Mouse (Mus musculus) urinary bladder, postnatal 36 days (tissue): ENCODE data around the gene Gpr137.
"Not testable (repeated sequence)": the region's sequence is repeated elsewhere in the genome, so short reads cannot be mapped to it uniquely, and the experiment has no call there.

Experiments used
- DNase-seq, 2 experiments: peaks; one replicate each; pipeline ENCODE4 v3.0.0; 2022; ENCODE audit warnings: low spot score in 2 of 2, mixed read lengths in 1 of 2

Gene Gpr137

GRCm38 (mm10) chr19:6942249-6942691, at the start of gene Gpr137:
Gpr137 (minus strand) TSS chr19:6942480.
- DNase-seq, result peak; percentile 92 to 97

DNA sequence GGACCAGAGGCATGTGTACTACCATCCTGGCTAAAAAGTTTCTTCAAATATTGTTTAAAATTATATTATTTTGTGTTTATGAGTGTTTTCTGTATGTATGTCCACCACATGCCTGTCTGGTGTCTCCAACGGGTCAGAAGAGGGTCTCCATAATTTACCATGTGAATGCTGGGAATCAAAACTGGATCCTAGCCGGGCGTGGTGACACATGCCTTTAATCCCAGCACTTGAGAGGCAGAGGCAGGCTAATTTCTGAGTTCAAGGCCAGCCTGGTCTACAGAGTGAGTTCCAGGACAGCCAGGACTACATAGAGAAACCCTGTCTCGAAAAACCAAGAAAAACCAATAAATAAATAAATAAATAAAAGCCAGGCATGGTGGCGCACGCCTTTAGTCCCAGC, 48.9 kb upstream of the Gpr137 start:
- not testable (repeated sequence) for DNase-seq

GRCm38 (mm10) chr19:6990712-6991111, 48.4 kb upstream of the Gpr137 start:
- DNase-seq, result no peak

- peak in 1 of 2 experiments; percentile 66 for DNase-seq
Measured at GRCm38 (mm10) chr19:6989251-6989650, 47.0 kb upstream of the Gpr137 start.

DNA sequence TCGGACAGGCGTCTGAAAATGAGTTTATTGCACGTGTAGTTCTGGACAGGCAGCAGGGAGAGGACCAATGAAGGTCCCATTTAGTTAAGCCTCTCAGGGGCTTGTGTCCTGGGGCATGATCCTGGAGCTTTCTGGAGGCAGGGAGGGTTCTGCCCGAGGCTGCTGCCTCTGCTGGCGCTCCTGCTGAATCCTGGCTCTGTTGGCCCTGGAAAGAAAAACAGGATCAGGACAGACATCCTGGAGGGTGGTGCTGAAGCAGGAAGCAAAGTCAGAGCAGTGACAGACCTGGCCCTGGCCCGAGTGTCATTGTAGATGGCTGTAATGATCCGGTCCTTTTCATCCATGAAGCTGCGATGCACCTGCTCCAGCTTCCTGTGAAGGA, 45.6 kb upstream of the Gpr137 start:
- DNase-seq, result no peak

GRCm38 (mm10) chr19:6987061-6987903, 45.0 kb upstream of the Gpr137 start, which contains the start of gene Vegfb:
Vegfb (minus strand) TSS chr19:6987651.
- peak; percentile 53 to 60 for DNase-seq

- DNase-seq, result no peak
Measured at GRCm38 (mm10) chr19:6985951-6986708, 43.9 kb upstream of the Gpr137 start.

DNA sequence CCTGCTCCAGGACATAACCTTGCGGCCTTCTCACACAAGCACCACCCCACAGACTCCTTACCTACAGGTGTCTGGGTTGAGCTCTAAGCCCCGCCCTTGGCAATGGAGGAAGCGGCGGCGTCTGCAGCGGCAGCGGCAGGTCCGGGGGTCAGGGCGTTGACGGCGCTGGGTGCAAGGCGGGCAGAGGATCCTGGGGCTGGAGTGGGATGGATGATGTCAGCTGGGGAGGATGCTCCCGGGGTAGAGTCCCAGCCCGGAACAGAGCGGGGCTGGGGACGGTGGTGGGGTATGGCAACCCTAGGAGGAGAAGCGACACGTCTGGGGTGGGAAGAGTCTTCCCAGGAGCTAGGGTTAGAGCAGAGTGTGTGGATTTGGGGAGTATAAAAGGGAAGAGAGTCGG, 43.0 kb upstream of the Gpr137 start:
- no peak for DNase-seq

DNA sequence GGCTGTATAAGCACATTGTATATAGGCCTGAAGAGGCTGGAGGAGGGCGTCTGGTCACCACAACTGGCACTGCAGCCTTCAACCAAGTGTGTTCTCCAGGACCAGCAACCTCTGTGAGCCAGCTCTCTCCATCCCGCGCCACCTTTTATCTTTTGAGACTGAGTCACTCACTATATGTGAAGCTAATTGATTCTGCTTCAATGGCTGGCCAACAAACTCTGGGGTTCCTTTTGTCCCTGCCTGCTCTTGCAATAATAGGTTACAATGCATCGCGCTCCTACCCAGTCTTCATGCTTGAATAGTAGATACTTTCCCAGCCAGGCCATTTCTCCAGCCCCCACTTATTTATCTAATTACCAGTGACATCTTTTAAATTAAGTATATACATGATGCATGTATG, 41.3 kb upstream of the Gpr137 start:
- no peak for DNase-seq

DNA sequence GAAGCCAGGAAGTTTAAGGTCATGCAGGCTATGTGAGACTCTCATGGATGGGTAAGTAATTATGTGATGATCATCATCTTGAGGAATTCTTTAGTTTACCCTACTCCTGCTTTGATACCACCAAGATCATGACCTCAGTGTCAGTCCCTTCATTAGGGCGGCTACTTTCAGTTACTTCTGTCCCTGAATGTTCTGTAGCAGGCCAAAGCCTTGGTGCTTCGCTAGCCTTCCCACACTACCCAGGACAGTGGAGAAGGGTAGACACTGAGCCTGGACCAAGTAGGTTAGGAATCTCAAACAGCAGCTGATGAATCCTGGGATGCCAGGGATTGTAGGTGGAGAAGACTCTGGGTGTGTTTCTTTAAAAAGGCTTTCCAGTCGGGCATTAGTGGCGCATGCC, 39.2 kb upstream of the Gpr137 start:
- no peak for DNase-seq

DNA sequence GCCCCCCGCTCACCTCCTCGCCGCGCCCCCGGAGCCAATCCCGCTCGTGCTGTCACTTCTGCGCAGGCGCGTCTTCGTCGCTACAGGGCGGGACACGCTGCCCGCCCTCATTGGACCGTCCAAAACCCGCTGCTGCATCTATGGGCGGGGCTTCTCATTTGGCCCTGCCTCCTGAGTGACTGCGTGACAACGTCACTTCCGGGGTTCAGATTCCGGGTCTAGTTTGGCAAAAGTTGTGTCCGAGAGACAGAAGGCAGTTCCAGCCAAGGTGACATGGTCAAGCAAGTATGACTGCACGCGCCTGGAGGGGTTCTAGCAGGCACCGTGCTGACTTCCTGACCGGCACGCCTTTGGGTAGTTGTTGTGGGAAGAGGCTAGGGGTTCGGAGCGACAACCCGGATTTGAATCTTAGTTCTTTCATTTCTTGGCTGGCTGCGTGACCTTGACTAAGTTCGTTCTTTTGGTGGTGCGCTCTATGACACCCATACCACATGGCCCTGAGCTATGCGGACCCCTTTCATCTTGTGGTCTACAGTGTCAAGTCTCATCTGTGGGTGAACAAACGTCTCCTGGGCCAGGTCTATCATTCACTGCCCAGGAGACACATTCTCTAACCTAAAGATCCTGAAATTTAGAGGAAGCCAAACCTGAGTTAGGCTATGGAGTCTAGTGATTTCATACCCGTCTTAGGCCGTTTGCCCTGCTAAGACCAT, 38.3 kb upstream of the Gpr137 start, which contains the start of gene Fkbp2:
Gene Fkbp2 (minus strand): TSS at position 121 of the 713 bp plus-strand sequence.
- DNase-seq, result peak; percentile 98

- DNase-seq, result peak; percentile 99 to 100
Measured at GRCm38 (mm10) chr19:6979486-6980380, 37.5 kb upstream of the Gpr137 start.

DNA sequence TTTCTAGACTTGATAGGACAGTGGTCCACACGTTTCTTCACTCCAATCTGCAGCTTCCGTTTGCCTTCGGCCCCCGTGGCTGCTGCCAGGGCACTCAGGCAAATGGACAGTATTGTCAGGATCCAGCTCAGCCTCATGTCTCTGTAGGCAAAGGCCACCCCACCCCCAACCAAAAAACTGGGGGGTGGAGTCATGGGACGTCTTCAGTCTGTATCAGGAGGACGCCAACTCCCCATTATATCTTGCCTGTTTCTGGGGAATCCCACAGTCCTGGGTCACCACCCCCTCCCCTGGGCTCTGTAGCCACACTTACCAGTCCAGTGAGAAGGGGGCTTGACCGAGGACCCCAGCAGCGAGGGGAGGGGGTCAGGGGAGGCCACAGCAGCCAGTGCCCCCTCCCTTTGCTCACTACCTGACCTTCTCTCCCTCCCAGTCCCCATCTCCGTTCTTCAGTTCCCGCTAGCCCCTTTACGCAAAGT, 36.8 kb upstream of the Gpr137 start:
- no peak for DNase-seq

GRCm38 (mm10) chr19:6978639-6978974, 36.3 kb upstream of the Gpr137 start:
- DNase-seq, result no peak

DNA sequence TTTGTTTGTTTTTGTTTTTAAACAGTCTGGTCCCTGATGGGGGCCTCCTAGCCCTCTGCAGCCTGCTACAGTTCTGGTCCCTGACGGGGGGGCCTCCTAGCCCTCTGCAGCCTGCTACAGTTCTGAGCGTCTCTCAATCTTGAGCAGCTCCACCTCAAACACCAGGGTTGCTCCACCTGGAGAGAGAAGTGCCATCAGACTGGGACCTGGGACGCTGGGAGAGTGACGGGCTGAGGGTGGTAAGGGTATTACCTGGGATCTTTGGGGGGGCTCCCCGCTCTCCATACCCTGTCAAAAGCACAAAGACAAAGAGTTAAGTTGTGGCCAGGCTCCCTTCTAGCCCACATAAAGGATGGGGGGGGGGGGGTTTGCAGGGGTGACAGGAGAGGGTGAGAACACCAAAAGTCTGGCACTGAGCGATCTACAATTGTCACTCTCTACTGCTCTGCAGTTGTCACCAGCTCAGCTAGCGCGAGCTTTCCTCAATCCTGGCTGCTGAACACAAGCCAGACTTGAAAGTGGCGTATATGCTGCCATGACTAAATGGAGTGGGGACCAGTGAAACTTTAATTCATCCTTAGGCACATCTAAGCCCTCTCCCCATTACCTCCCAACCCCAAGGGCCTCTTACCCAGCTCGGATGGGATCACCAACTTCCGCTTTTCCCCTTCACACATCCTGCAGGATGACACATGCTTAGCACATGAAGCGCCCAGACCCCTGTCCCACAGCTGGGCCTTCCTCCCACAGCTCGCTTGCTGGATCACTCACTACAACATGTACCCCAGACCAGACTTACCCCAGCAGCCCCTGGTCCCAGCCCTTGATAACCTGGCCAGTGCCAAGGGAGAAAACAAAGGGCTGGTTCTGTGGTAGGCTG, 35.7 kb upstream of the Gpr137 start:
- DNase-seq, result no peak

- peak; percentile 60 to 79 for DNase-seq
Measured at GRCm38 (mm10) chr19:6975537-6976521, 33.5 kb upstream of the Gpr137 start, which contains the start of gene Plcb3. Plcb3 (minus strand) TSS chr19:6976470.

DNA sequence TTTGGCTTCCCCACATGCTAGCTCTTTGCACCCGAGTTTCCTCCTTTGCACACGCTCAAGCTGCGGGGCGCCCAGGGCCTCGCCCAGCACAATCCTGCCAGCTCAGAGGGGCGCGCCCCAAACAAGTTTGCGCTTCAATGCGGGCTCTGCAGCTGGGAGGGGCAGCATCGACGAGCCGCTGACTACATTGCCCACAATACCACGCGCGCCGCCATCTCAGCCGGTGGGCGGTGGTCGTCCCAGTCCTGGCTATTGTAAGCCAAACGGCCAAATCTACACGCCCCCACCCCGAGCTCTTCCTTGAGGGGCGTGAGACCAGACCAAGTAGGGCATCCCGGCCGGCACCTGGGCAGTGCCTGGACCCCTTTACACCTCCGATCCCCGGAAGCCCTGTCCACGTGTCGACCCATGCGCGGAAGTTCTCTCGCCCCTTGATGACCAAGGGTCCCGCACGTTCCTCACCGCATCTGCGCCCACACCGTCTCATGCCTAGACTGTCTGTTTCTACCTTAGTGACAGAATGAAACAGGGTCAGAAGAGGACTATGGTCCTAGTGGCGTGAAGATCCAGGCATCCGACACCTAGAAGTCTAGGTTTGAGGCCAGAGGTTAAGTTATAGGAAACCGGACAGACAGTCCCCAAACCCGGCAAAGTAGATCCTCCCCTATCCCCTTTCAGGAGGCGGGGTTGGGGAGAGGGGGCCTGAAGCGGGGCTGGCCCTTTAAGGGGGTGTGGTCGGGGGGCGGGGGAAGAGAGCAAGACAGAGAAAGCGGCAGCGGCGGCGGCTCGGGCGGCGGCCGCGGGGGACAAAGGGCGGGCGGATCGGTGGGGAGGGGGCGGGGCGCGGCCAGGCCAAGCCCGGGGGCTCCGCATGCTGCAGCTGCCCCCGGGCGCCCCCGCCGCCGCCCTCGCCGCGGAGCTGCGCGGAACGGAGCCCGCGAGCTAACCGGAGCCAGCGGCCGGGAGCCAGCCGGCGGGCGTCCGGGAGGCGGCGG, 32.2 kb upstream of the Gpr137 start, which contains the start of gene Ppp1r14b:
Gene Ppp1r14b (plus strand): TSS at position 758 of the 995 bp plus-strand sequence.
- DNase-seq, result peak; percentile 78 to 83
